In genomic region chr2:166045549-166046501, GRCm38 (mm10) we compare ENCODE assay signal across 8 mouse cellular contexts. TPM values are rescaled to one million over a fixed set of nuclear protein-coding genes. Genes with fewer than 3 reads are reported as not detected.
DNase-seq lines count a peak whose midpoint lies in the region; ATAC-seq lines count a peak whose summit lies in the region.
"Had no signal": no experiment of that assay in that cellular context is flagged by ENCODE, and none has a peak within 500 bp of the region (broad histone marks: within the 10 kb centered on the region; RNA-seq: fewer than 3 reads in every experiment).

No protein-coding gene starts in this region.

- H3K4me3 ChIP-seq in liver, embryonic 13.5 days (replicated peaks) = no peak overlapping the region
- H3K4me3 ChIP-seq in liver, embryonic 12.5 days = no peak overlapping the region
- no peak overlapping the region for H3K4me3 ChIP-seq in embryonic facial prominence, embryonic 11.5 days (ENCODE audit: low read depth, low read length)
- no peak overlapping the region for H3K4me3 ChIP-seq in intestine, embryonic 16.5 days (ENCODE audit: low read length)
- H3K4me3 ChIP-seq: hindbrain, embryonic 15.5 days had no signal

- H3K4me1 ChIP-seq in liver, embryonic 13.5 days (replicated peaks) = peaks cover 44% of the 10 kb centered on the region
- peaks cover 38% of the 10 kb centered on the region for H3K4me1 ChIP-seq in liver, embryonic 12.5 days
- H3K4me1 ChIP-seq in embryonic facial prominence, embryonic 11.5 days (ENCODE audit: control insufficient read depth, insufficient read depth, low read length) = peaks cover 1% of the 10 kb centered on the region; the same call in 1 of the 2 replicates
- peaks cover 19% of the 10 kb centered on the region for H3K4me1 ChIP-seq in intestine, embryonic 16.5 days (ENCODE audit: control insufficient read depth, insufficient read depth, low read length)

- no peak overlapping the region for H3K9ac ChIP-seq in liver, embryonic 13.5 days
- no peak overlapping the region for H3K9ac ChIP-seq in liver, embryonic 12.5 days
- no peak overlapping the region for H3K9ac ChIP-seq in embryonic facial prominence, embryonic 11.5 days (replicated peaks; ENCODE audit: low read length)
- peak overlapping the region; percentile 8; the same call in 1 of the 2 replicates for H3K9ac ChIP-seq in intestine, embryonic 16.5 days (ENCODE audit: low read depth, low read length)
- H3K9ac ChIP-seq: hindbrain, embryonic 15.5 days had no signal

- no peak for DNase-seq in liver, embryonic 13.5 days
- DNase-seq in NIH3T3 (ENCODE audit: low read depth) = peak; percentile 81
- peak; percentile 61 for DNase-seq in embryonic facial prominence, embryonic 11.5 days (ENCODE audit: low spot score)
- DNase-seq in adrenal gland, adult 2 months = no peak

- peaks cover 19% of the 10 kb centered on the region for H3K36me3 ChIP-seq in liver, embryonic 13.5 days
- H3K36me3 ChIP-seq in liver, embryonic 12.5 days = peaks cover 31% of the 10 kb centered on the region
- H3K36me3 ChIP-seq in embryonic facial prominence, embryonic 11.5 days (replicated peaks; ENCODE audit: control insufficient read depth, insufficient read depth, low read depth, low read length) = no peaks in the 10 kb centered on the region; the same call in 1 of the 2 replicates
- H3K36me3 ChIP-seq in intestine, embryonic 16.5 days (ENCODE audit: control insufficient read depth, insufficient read depth, low read length) = no peaks in the 10 kb centered on the region

- H3K27ac ChIP-seq in liver, embryonic 13.5 days = peak overlapping the region; percentile 1; the same call in 1 of the 2 replicates
- H3K27ac ChIP-seq in liver, embryonic 12.5 days = no peak overlapping the region
- H3K27ac ChIP-seq in embryonic facial prominence, embryonic 11.5 days (replicated peaks; ENCODE audit: low read depth, low read length) = no peak overlapping the region
- peak overlapping the region; percentile 35 for H3K27ac ChIP-seq in intestine, embryonic 16.5 days (ENCODE audit: low read length)
- H3K27ac ChIP-seq: hindbrain, embryonic 15.5 days had no signal

- no peaks in the 10 kb centered on the region for H3K9me3 ChIP-seq in liver, embryonic 13.5 days (replicated peaks)
- H3K9me3 ChIP-seq in liver, embryonic 12.5 days (replicated peaks) = no peaks in the 10 kb centered on the region
- H3K9me3 ChIP-seq in embryonic facial prominence, embryonic 11.5 days (replicated peaks; ENCODE audit: control insufficient read depth, low read length) = no peaks in the 10 kb centered on the region
- no peaks in the 10 kb centered on the region for H3K9me3 ChIP-seq in intestine, embryonic 16.5 days (ENCODE audit: control insufficient read depth, low read length)
- H3K9me3 ChIP-seq: hindbrain, embryonic 15.5 days had no signal

- H3K4me2 ChIP-seq in liver, embryonic 13.5 days = no peak overlapping the region
- H3K4me2 ChIP-seq in liver, embryonic 12.5 days = no peak overlapping the region
- no peak overlapping the region for H3K4me2 ChIP-seq in embryonic facial prominence, embryonic 11.5 days (ENCODE audit: low read depth, low read length)
- H3K4me2 ChIP-seq in intestine, embryonic 16.5 days (ENCODE audit: low read depth, low read length) = no peak overlapping the region
- H3K4me2 ChIP-seq: hindbrain, embryonic 15.5 days had no signal

- no peak for ATAC-seq in liver, embryonic 13.5 days (ENCODE audit: low read depth)
- ATAC-seq in liver, embryonic 12.5 days = no peak
- ATAC-seq in embryonic facial prominence, embryonic 11.5 days (replicated peaks; ENCODE audit: insufficient number of reproducible peaks, low FRiP score, low TSS enrichment, low read depth) = no peak; the same call in 1 of the 2 replicates
- ATAC-seq in intestine, embryonic 16.5 days = no peak
- peak; percentile 49 for ATAC-seq in megakaryocyte-erythroid progenitor cell, adult 5-6 weeks (replicated peaks; ENCODE audit: low FRiP score, low TSS enrichment, poor library complexity, severe bottlenecking)

- 31% methylated on average over 10 of the region's 10 CpGs for WGBS in liver, embryonic 13.5 days (ENCODE audit: insufficient replicate concordance)
- WGBS in liver, embryonic 12.5 days (ENCODE audit: insufficient replicate concordance) = 36% methylated on average over 10 of the region's 10 CpGs
- 67% methylated on average over 10 of the region's 10 CpGs for WGBS in embryonic facial prominence, embryonic 11.5 days
- WGBS in intestine, embryonic 16.5 days = 64% methylated on average over 10 of the region's 10 CpGs

- no peaks in the 10 kb centered on the region for H3K27me3 ChIP-seq in liver, embryonic 13.5 days
- no peaks in the 10 kb centered on the region for H3K27me3 ChIP-seq in liver, embryonic 12.5 days (replicated peaks)
- H3K27me3 ChIP-seq in embryonic facial prominence, embryonic 11.5 days (ENCODE audit: control insufficient read depth, insufficient read depth, low read length) = no peaks in the 10 kb centered on the region
- no peaks in the 10 kb centered on the region for H3K27me3 ChIP-seq in intestine, embryonic 16.5 days (replicated peaks; ENCODE audit: control insufficient read depth, insufficient read depth, low read length)
- H3K27me3 ChIP-seq: hindbrain, embryonic 15.5 days had no signal

RNA-seq across cellular contexts. Expression of gene Ncoa3, which starts 53.4 kb away (rescaled TPM):
- polyA plus RNA-seq in liver, embryonic 13.5 days (2015; fragmentation: Nextera tagmentation; extraction: Ambion mirVana) = 3.5 and 4.5 TPM in 2 replicates
- 8.1 and 8.3 TPM in 2 replicates for polyA plus RNA-seq in liver, embryonic 12.5 days (2016; fragmentation: Nextera tagmentation; extraction: Ambion mirVana)
- polyA plus RNA-seq in embryonic facial prominence, embryonic 11.5 days (2014; fragmentation: Nextera tagmentation; extraction: Ambion mirVana) = 16.2 and 18.0 TPM in 2 replicates
- polyA plus RNA-seq in intestine, embryonic 16.5 days (2015; fragmentation: Nextera tagmentation; extraction: Ambion mirVana) = 8.7 and 9.5 TPM in 2 replicates
- 8.3 and 21.1 TPM in 2 replicates for total RNA-seq in megakaryocyte-erythroid progenitor cell, adult 5-6 weeks (2014; fragmentation: Nextera tagmentation)
- 8.8 and 15.9 TPM in 2 replicates for total RNA-seq in megakaryocyte-erythroid progenitor cell, adult 5-6 weeks (2017)
- 10 to 100 TPM; 28.5 to 29.8 TPM for total RNA-seq in adrenal gland, adult 2 months (2021)
- 26.2 and 27.9 TPM in 2 replicates for polyA plus RNA-seq in adrenal gland, adult 2 months (2012; rRNA removed)

Comparison
In these comparisons a context has a peak if more than half of its experiments do, and no peak if none do; other contexts are left out.
1. H3K27ac ChIP-seq: peak in liver, embryonic 13.5 days (single experiment) and intestine, embryonic 16.5 days (single experiment); none in liver, embryonic 12.5 days (single experiment) and embryonic facial prominence, embryonic 11.5 days (single experiment).
2. DNase-seq: peak in NIH3T3 (single experiment) and embryonic facial prominence, embryonic 11.5 days (single experiment); none in liver, embryonic 13.5 days (single experiment) and adrenal gland, adult 2 months (single experiment).